Mouse (Mus musculus): ENCODE measurements around the gene Zfp653.
"Not testable (repeated sequence)": the region's sequence is repeated elsewhere in the genome, so short reads cannot be mapped to it uniquely, and the experiment has no call there.

Gene Zfp653

GRCm38 (mm10) chr9:22070791-22071573, at the start of gene Zfp653, which contains the start of gene Gm49318:
Gene Zfp653 (minus strand): TSS chr9:22071376.
Gene Gm49318 (minus strand): TSS chr9:22071259.
- peak; percentile 98 for DNase-seq

DNA sequence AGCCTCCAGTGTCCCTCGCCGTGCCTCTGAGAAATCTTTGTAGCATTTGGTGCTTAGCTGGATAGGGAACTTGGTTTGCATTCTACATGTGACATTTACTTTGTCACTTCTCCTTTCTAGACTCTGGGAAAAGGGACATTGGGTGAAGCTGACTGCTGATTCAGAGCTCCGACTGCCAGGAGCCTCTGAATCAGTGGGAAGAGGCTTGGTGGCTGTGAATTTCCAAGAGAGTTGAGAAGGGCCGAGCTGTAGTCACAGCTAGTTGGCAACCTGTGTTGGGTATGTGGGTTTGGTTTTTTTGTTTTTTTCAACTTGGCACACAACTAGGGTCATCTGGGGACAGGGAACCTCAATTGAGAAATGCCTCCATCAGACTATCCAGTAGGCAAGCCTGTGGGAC, 48.4 kb upstream of the Zfp653 start:
- DNase-seq: no peak

DNA sequence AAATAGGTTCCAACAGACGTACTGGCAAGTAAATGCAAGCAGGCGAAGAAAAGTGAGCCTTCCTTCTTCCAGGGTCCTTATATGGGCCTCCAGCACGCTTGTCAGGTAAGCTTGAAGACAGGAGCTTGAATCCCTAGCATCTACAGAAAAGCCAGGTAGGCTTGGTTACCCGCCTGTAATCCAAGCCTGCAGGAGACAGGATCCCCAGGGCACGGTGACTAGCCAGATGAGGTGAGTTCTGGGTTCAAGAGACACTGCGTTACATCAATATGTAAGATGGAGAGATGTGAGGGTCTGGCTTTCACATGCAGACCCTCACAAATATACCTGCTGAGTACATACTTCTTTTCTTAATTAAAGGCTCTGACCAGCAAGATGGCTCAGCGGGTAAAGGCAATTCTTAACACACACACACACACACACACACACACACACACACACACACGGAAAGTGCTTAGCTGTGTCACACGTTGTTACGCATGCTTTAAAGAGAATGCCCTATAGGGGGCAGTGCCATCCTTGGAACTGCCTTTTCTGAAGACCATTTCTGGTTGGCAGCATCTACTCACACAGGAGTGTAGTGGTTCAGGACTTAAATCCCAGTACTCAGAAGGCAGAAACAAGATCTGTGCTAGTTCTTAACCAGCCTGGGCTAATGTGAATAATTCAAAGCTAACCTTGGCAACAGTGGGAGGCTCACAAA, 46.7 kb upstream of the Zfp653 start:
- DNase-seq: peak; percentile 82

- DNase-seq: peak; percentile 98
Observed at GRCm38 (mm10) chr9:22116740-22117426, 45.7 kb upstream of the Zfp653 start, which contains the start of gene Elof1. Gene Elof1 (minus strand): TSS chr9:22117172.

DNA sequence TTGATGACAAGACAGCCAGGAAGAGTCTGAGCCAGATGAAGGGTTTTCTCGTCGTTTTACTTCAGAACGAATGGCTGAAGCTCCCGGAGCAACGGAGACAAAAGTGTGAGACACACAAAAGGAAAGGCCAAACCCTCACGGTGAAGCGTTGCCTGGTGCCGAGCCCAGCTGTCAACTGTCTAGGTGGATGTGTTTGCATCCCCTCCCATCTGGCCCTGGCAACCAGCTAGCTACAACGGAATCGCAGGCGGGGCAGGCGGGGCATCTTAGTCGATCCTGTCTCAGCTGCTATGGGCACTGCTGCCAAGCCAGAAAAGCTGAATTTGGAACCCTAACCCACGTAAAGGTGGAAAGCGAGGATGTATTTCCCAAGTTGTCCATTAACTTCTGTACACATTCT, 44.9 kb upstream of the Zfp653 start:
- peak; percentile 26 for DNase-seq

DNA sequence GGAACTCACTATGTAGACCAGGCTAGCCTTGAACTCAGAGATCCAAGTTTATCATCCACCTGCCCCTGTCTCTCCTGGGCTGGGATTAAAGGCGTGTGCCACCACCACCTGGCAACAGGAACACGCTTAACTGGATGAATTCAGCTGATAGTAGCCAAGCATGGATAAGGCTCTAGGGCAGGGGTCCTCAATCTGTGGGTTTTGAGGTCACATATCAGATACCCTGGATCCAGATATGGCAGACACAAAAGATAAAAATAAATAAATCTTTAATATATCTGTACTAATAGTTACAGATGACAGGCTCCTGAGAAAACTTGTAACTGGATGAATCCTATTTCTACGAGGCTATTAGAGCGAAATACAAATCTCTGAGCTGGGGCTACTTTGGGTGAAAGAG, 44.5 kb upstream of the Zfp653 start:
- no peak for DNase-seq

DNA sequence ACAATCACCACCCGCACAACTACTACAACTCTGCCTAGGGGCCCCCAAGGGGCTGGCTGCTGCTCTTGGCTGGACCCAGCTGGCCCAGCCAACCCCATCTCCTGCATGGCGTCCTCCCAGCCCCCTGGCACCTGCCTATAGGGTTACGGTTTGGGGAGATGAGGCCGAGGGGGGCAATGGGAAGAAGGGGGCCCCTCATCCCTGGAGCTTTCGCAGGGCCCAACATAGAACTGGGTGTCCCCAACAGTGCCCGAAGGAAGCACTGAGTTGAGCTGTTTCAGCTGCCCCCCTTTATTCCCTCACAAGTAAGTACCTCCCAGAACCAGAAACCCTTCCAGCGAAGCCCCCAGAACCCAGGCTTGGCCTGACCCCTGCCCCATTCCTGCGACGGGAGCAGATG, 37.0 kb upstream of the Zfp653 start:
- no peak for DNase-seq

- DNase-seq: no peak
Observed at GRCm38 (mm10) chr9:22099922-22100321, 28.7 kb upstream of the Zfp653 start.

GRCm38 (mm10) chr9:22098993-22099696, 28.0 kb upstream of the Zfp653 start, which contains the start of gene Cnn1:
Gene Cnn1 (plus strand): TSS chr9:22099216.
- peak; percentile 39 for DNase-seq

DNA sequence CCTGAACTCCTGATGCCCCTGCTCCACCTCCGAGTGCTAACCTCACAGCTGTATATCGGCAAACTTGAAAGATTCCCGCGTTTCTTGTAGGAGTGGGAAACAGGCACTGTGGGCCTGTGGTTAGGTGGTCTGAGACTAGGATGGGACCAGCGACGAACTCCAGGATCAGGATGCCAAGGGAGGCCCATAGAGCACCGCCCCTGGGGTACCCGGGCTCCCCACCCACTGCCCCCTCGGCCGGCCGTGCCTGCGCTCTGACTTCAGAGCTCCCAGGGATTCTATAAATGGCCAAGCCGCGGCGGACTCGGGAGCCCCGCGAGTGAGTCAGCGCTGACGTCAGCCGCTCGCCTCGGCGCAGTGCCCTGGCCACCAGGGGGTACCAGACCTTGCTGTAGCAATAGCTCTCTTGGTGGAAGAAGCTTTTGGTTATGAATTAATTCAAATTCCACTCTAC, 24.7 kb upstream of the Zfp653 start:
- DNase-seq: peak; percentile 83

DNA sequence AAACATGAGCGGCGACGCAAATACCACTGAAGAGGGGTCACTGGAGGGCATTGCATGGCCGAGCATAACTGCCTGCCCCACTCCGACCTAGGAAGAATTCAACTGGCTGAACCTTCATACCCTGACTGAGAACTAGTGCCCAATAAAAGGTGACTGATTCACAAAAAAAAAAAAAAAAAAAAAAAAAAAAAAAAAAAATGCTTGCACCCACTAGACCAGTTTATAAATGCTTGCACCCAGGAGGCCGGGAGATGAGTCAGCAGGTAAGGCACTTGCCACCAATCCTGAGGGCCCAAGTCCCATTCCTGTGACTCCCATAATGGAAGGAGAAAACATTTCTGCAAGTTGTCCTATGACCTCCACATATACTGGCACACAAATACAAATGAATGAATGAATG, 21.6 kb upstream of the Zfp653 start:
- DNase-seq: no peak

DNA sequence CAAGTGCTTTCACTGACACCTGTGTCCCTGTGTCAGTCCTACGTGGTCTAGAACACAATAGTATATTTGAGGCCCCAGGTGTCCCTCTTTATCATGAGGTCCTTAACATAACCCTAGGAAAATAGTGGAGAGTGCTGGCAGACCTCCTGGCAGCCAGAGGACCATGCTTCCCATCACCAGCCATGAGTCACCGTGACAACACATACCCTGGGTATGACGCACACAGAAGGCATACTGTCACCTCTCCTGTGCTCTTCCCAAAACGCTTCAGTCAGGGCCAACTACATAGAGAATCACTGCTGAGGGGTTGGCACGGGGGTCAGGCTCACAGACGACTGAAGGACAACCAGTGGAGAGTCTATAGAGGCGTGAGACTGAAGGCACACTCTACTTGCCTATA, 18.8 kb upstream of the Zfp653 start:
- DNase-seq: no peak

- no peak for DNase-seq
Observed at GRCm38 (mm10) chr9:22089281-22089680, 18.1 kb upstream of the Zfp653 start.

GRCm38 (mm10) chr9:22087034-22087618, 15.9 kb upstream of the Zfp653 start:
- DNase-seq: no peak

GRCm38 (mm10) chr9:22086012-22086411, 14.8 kb upstream of the Zfp653 start:
- DNase-seq: no peak

DNA sequence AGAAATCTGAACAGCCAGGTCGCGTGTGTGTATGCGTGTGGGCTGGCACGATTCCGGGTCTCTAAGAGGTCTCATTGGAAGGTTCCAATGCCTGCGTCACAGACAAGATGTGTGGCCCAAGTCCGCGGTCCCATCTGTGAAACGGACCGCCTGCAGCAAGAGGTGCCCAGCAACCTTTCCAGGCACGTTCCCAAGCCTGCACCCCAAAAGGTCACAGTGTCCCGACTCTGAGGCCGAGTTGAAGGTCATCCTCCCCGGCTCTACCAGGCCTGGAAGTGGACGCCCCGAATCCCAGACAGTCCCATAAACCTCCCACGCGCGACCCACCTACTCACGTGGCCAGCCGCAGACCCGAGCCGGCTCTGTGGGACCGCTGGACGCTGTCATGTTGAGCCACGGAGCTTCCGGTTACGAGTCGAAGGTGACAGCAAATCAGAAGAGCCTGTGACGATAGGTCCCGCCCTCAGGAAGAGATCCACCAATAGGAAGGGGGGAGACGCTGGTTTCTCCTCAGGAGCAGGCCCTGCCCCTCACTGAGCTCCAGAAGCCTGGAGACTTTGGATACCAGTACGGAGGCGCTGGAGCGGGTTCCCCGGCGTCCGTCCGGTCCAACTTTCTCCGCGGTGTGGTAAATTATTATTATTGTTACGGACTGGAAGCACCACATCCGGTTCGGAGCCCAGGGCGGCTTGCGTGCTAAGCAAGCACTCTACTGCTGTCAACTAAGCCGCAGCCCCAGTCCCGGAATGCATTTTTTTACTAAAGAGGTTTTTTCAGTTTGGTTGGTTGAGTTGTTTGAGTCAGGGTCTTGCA, 14.1 kb upstream of the Zfp653 start, which contains the start of gene Ecsit:
Ecsit (minus strand) TSS at position 417 of the 813 bp plus-strand sequence.
- DNase-seq: peak; percentile 98

DNA sequence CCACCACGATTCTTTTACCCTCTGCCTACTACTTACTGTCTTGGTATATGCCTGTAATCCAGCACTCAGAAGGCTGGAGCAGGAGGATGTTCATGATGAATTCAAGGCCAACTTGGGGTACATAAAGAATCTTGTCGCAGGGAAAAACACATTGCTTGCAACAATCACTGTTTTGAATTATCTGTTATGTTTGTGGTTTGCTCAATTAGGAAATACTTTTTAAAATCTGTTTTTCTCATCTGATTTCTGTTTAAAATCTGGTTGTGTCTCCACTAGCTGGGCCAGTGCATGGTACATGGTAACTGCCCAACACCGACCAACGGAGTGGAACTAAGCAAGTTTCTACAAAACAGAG, 13.5 kb upstream of the Zfp653 start:
- DNase-seq: no peak

- DNase-seq: no peak
Observed at GRCm38 (mm10) chr9:22076223-22076622, 5.0 kb upstream of the Zfp653 start.

DNA sequence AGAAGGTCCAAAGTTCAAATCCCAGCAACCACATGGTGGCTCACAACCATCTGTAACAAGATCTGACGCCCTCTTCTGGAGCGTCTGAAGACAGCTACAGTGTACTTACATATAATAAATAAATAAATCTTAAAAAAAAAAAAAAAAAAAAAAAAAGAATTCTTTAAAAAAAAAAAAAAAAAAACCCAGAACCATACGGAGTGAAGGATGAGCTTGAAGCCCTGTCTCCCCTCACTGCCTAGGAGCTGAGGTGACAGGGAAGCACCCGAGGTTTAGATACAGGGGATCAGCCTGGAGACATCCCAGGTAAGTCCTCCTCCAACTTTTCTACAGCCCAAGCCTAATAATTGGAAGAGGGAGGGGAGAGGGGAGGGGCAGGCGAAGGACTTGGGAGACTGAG, 4.6 kb upstream of the Zfp653 start:
- DNase-seq: not testable (repeated sequence)

DNA sequence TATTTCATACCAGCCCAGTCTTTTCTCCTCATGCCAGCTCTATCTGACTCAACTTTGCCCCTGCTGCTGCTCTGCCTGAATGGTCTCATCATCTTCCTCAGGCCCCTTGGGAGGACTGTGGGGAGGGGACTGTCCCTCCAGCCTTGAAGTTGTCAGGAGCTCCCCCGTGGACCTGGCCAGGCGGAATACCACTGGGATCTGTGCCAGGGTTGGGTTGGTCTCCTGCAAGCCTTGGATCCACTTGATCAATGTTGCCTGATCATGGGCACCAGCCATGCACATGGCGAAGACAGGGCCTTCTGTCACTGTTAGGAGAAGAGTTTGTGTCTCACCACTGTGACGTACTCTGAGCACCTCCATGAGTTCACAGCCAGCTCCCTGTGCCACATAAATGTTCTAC, 1.1 kb upstream of the Zfp653 start:
- no peak for DNase-seq

- no peak for DNase-seq
Observed at GRCm38 (mm10) chr9:22069881-22070553, 1.2 kb downstream of the Zfp653 start.
